Mouse (Mus musculus) heart, postnatal 36 days (tissue): ENCODE data around the gene Psat1. TPM values are rescaled to one million over a fixed set of nuclear protein-coding genes. Genes with fewer than 3 reads are reported as not detected.

Experiments used
- DNase-seq, 2 experiments: peaks; one replicate each; pipeline ENCODE4 v3.0.0; 2021 to 2022
- intact Hi-C: fragments of 180-260 bp; cut with DNase I; formaldehyde crosslinking; loops from one replicate; pipeline ENCODE4 v1.15.1; 2025
- total RNA-seq, 2 experiments: library from RNA; stranded (reverse); gene quantifications; 2 replicates each; pipeline ENCODE4 v1.2.3; 2021

The Psat1 gene
- total RNA-seq, 2 experiments from 2014 or later, result 4.2 to 6.2 TPM

- no peak for DNase-seq
- intact Hi-C loops, result loop anchor here (5.0 kb wide), 1 partner anchor 113 kb away; the partner anchor contains the start of gene Cep78
These were observed 78.1 kb downstream of the Psat1 start for GRCm38 (mm10) chr19:15868865-15869698.

GRCm38 (mm10) chr19:15866851-15867250 lies 80.3 kb downstream of the Psat1 start:
- intact Hi-C loops, result loop anchor here (1.0 to 5.0 kb wide), 2 partner anchors 98 to 115 kb away; partner anchors contain the start of gene Cep78
- peak; percentile 5 to 29 for DNase-seq

- intact Hi-C loops, result loop anchor here (5.0 kb wide), 1 partner anchor 116 kb away; the partner anchor contains the start of gene Cep78
- DNase-seq, result no peak
These were observed 81.0 kb downstream of the Psat1 start for GRCm38 (mm10) chr19:15866126-15866525.

GRCm38 (mm10) chr19:15865431-15865830 lies 81.7 kb downstream of the Psat1 start:
- DNase-seq, result no peak
- intact Hi-C loops, result loop anchor here (5.0 kb wide), 1 partner anchor 117 kb away; the partner anchor contains the start of gene Cep78

- intact Hi-C loops, result no loop called here
- DNase-seq, result no peak
These were observed 83.0 kb downstream of the Psat1 start for GRCm38 (mm10) chr19:15864129-15864528.

- intact Hi-C loops, result no loop called here
- no peak for DNase-seq
These were observed 91.8 kb downstream of the Psat1 start for GRCm38 (mm10) chr19:15855379-15855778.

Other genes starting within 250 kb of the Psat1 start
- gene Cep78, start 37.7 kb upstream of the Psat1 start, total RNA-seq, result 1 to 10 TPM; 3.7 to 3.9 TPM
- gene Gnaq, start 185.5 kb upstream of the Psat1 start, total RNA-seq, result 10 to 100 TPM; 22.5 to 23.0 TPM